Mouse (Mus musculus) retina, embryonic 14.5 days (tissue): ENCODE data around the gene Mical1.

Experiments used
- DNase-seq: peaks from one replicate; pipeline ENCODE4 v3.0.0-alpha.2; 2015; ENCODE audit warnings: low spot score

The Mical1 gene

DNA sequence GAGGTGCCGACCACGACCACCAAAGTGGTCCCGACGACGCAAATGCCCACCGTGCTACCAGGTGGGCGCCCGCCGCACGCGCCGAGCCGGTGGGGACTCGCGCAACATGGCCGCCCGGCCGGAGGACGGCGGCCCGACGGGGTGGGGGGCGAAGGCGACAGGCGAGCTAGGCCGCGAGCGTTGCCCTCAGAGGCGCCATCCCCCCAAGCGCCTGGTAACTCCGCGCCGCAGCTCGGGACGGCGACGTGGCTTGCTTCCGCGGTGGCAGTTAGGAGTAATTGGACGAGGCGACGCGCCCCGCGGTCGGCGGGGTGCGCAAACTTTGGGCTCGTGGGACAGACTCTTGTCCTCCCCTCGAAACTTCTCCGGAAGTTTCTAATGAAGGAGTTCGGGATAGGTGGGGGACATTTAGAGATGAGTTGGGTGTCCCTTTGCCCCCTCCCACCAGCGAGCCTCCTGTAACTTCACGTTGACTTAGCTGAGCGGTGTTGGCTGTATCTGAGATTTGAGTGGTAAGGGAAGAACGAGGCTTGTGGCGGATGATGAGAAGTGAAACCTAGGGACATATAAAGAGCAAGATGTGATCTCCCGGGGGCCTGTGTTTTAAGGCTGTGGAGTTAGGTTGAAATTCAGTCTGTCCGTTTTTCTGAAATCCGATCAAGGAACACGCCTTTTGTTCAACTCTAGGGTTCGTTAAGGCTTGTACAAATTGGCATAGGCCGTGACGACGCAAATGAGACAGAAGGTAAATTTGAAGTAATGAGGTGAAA, 43.7 kb downstream of the Mical1 start:
- DNase-seq: peak; percentile 69

DNA sequence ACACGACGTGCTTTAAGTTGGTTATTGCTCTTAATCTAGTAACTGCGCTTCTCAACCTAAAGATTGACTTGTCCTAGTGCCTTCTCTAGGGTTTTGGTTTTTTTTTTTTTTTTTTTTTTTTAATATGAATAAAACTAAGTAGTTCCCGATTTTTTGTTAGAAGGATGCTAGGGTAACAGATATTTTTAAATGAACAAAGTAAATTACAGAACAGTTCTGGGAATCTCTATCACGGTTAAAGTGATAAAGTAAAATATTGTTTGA, 44.2 kb downstream of the Mical1 start:
- DNase-seq: no peak

DNA sequence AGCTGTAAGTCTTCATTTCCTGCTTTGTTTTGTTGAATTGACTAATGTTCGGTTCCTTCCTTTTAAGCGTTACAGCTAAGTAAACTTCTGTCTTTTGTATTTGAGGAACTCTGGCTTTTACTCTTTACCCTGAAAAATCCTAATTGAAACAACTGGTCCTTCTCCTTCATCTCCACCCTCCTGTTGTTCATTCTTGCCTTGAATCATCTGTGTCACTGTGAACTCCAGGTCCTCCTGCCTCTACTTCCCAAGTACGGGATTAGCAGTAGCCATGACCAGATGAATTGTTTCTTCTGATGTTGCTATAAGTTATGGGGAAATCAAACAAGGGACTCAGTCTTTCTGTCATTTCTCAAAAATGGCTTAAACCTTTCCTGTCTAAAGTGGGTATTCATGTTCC, 47.3 kb downstream of the Mical1 start:
- no peak for DNase-seq

- DNase-seq: no peak
These were observed 49.6 kb downstream of the Mical1 start for GRCm38 (mm10) chr10:41525696-41526095.

- DNase-seq: no peak
These were observed 53.9 kb downstream of the Mical1 start for GRCm38 (mm10) chr10:41529972-41530371.

- no peak for DNase-seq
These were observed 59.9 kb downstream of the Mical1 start for GRCm38 (mm10) chr10:41535991-41536390.
